Mouse (Mus musculus): ENCODE measurements around the gene Ceacam11. TPM values are rescaled to one million over a fixed set of nuclear protein-coding genes. Genes with fewer than 3 reads are reported as not detected.
"Not testable (repeated sequence)": the region's sequence is repeated elsewhere in the genome, so short reads cannot be mapped to it uniquely, and the experiment has no call there.

Ceacam11 gene
- total RNA-seq (2021): not detected
- long read RNA-seq, experiment 1: 0 reads
- long read RNA-seq, experiment 2: 0 reads

DNA sequence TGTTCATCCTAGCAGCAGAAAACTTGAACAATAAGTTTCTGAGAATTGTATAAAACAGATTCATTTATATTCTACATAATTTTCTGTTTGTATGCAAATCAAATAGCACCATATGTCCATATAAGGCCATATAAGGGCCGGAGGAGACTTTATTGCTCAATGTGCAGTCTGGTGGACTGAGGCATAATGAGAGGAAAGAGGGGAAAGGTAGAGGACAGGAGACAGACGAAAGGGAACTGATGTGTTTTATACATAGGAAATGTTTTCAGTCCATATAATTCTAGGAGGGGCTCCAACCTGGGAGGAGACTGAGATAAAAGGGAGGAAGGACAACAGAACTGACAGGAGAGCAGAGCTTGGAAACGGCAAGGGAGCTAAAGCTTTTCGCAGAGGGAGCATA, at the start of gene Ceacam11:
Gene Ceacam11, plus strand, starts transcription at position 301 of the 400 bp plus-strand sequence.
- DNase-seq (ENCODE audit: low spot score in 2 of 2): no peak

DNA sequence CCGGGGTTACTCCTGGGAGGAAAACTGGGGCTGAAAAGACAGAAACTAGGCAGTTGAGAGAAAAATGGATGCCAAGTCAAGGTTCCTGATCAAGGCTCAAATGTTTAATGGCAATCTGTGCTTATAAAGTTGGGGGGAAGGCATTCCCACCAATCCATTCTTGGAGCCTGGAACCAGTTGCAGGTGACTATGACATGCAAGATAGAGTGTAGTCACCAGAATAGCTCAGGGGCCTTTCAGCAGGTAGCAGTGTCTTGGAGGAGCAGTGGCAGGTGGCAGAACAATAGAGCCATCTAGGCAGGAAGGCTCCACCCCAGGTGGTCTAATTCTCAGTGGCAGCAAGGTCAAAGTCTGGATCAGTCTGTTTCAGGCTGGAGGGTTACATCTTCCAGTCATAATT, 29.2 kb downstream of the Ceacam11 start:
- not testable (repeated sequence) for DNase-seq (ENCODE audit: low spot score in 2 of 2)

DNA sequence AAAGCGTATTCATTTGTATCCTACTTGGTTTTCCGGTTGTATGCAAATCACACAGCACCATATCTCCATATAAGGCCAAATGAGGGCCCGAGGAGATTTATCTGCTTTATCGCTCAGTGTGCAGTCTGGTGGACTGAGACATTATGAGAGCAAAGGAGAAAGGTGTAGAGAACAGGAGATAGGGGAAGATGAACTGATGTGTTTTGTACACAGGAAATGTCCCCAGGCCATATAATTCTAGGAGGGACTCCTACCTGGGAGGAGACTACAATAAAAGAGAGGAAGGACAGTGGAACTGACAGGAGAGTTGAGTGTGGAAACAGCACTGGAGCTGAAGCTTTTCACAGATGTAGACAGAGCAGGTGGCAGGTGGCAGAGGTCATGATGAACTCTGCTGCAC, 37.7 kb downstream of the Ceacam11 start, which contains the start of gene Ceacam13:
Gene Ceacam13, plus strand, starts transcription at position 301 of the 400 bp plus-strand sequence.
- DNase-seq (ENCODE audit: low spot score in 2 of 2): no peak

Small RNA genes lying within 50 kb of the gene (microRNA-seq; reads per million reads assigned to microRNA genes)
- gene Gm22414 (ENCODE audit: borderline number of aligned reads in 2 of 2): 0 reads per million in 2 experiments

Other genes starting within 250 kb of the Ceacam11 start
- not detected for gene Ceacam14, start 159.5 kb upstream of the Ceacam11 start, total RNA-seq (2021)
- not detected for gene Gm5155, start 100.4 kb upstream of the Ceacam11 start, total RNA-seq (2021)
- gene Ceacam13, start 37.8 kb downstream of the Ceacam11 start, total RNA-seq (2021): not detected
- gene Ceacam12, start 93.8 kb downstream of the Ceacam11 start, total RNA-seq (2021): not detected
- not detected for gene Igfl3, start 204.4 kb downstream of the Ceacam11 start, total RNA-seq (2021)

Data from adrenal gland, adult 18-20 months (tissue).